8 mouse cellular contexts compared by ENCODE assay signal in genomic region chr10:42763246-42763645, GRCm38 (mm10). TPM values are rescaled to one million over a fixed set of nuclear protein-coding genes. Genes with fewer than 3 reads are reported as not detected.
DNase-seq lines count a peak whose midpoint lies in the region; ATAC-seq and TF ChIP-seq lines count a peak whose summit lies in the region.

No protein-coding gene starts in this region.

- H3K27me3 ChIP-seq in lung, embryonic 14.5 days (ENCODE audit: insufficient read depth, low read length) = no peaks in the 10 kb centered on the region
- no peaks in the 10 kb centered on the region for H3K27me3 ChIP-seq in forebrain, embryonic 12.5 days
- no peaks in the 10 kb centered on the region for H3K27me3 ChIP-seq in limb, embryonic 13.5 days
- no peaks in the 10 kb centered on the region for H3K27me3 ChIP-seq in neural tube, embryonic 15.5 days (replicated peaks)

- DNase-seq in lung, embryonic 14.5 days = no peak
- no peak for DNase-seq in lung, postnatal 25 days (ENCODE audit: low spot score)
- no peak for DNase-seq in thymus, postnatal 25 days
- DNase-seq in cerebellum, adult 11-12 months = no peak
- no peak for DNase-seq in left cerebral cortex, postnatal 36 days (ENCODE audit: low spot score in 2 of 2)

- ATAC-seq in lung, embryonic 14.5 days (ENCODE audit: insufficient read depth) = no peak
- ATAC-seq in forebrain, embryonic 12.5 days (ENCODE audit: low FRiP score) = no peak
- no peak for ATAC-seq in limb, embryonic 13.5 days (ENCODE audit: low FRiP score, low read depth)
- no peak for ATAC-seq in neural tube, embryonic 15.5 days (ENCODE audit: low FRiP score)

- H3K27ac ChIP-seq in lung, embryonic 14.5 days (ENCODE audit: low read depth) = no peak overlapping the region
- no peak overlapping the region for H3K27ac ChIP-seq in forebrain, embryonic 12.5 days
- H3K27ac ChIP-seq in limb, embryonic 13.5 days = no peak overlapping the region
- H3K27ac ChIP-seq in neural tube, embryonic 15.5 days (replicated peaks) = no peak overlapping the region

- H3K4me1 ChIP-seq in lung, embryonic 14.5 days (ENCODE audit: insufficient read depth) = peaks cover 6% of the 10 kb centered on the region; the same call in 1 of the 2 replicates
- peaks cover 28% of the 10 kb centered on the region for H3K4me1 ChIP-seq in forebrain, embryonic 12.5 days
- H3K4me1 ChIP-seq in limb, embryonic 13.5 days = peaks cover 28% of the 10 kb centered on the region
- H3K4me1 ChIP-seq in neural tube, embryonic 15.5 days = peaks cover 31% of the 10 kb centered on the region

- peak overlapping the region; percentile 93 for H3K4me3 ChIP-seq in lung, embryonic 14.5 days (ENCODE audit: low read depth, low read length)
- H3K4me3 ChIP-seq in forebrain, embryonic 12.5 days (replicated peaks) = peak overlapping the region; percentile 98
- peak overlapping the region; percentile 93 for H3K4me3 ChIP-seq in limb, embryonic 13.5 days
- peak overlapping the region; percentile 98 for H3K4me3 ChIP-seq in neural tube, embryonic 15.5 days (replicated peaks)

- no peak for TF ChIP-seq CTCF in lung, embryonic 14.5 days (IDR thresholded peaks at IDR 0.05; ENCODE audit: low read depth)

- no peaks in the 10 kb centered on the region for H3K9me3 ChIP-seq in lung, embryonic 14.5 days (ENCODE audit: low read depth, low read length)
- no peaks in the 10 kb centered on the region for H3K9me3 ChIP-seq in forebrain, embryonic 12.5 days
- H3K9me3 ChIP-seq in limb, embryonic 13.5 days = no peaks in the 10 kb centered on the region
- no peaks in the 10 kb centered on the region for H3K9me3 ChIP-seq in neural tube, embryonic 15.5 days (replicated peaks)

- intact Hi-C loops in left cerebral cortex, postnatal 36 days (cut with DNase I) = no loop called here

- WGBS in lung, embryonic 14.5 days = 37% methylated on average over 4 of the region's 4 CpGs
- WGBS in forebrain, embryonic 12.5 days = 43% methylated on average over 4 of the region's 4 CpGs
- WGBS in limb, embryonic 13.5 days = 44% methylated on average over 4 of the region's 4 CpGs
- 54% methylated on average over 4 of the region's 4 CpGs for WGBS in neural tube, embryonic 15.5 days

- no peaks in the 10 kb centered on the region for H3K36me3 ChIP-seq in lung, embryonic 14.5 days (ENCODE audit: insufficient read depth)
- H3K36me3 ChIP-seq in forebrain, embryonic 12.5 days (replicated peaks) = no peaks in the 10 kb centered on the region
- peaks cover 3% of the 10 kb centered on the region; the same call in 1 of the 2 replicates for H3K36me3 ChIP-seq in limb, embryonic 13.5 days
- no peaks in the 10 kb centered on the region for H3K36me3 ChIP-seq in neural tube, embryonic 15.5 days

- H3K4me2 ChIP-seq in lung, embryonic 14.5 days = peak overlapping the region; percentile 79
- peak overlapping the region; percentile 71 for H3K4me2 ChIP-seq in forebrain, embryonic 12.5 days
- H3K4me2 ChIP-seq in limb, embryonic 13.5 days (replicated peaks) = peak overlapping the region; percentile 83
- peak overlapping the region; percentile 84 for H3K4me2 ChIP-seq in neural tube, embryonic 15.5 days

- peak overlapping the region; percentile 95; the same call in 1 of the 2 replicates for H3K9ac ChIP-seq in lung, embryonic 14.5 days
- peak overlapping the region; percentile 99; the same call in 1 of the 2 replicates for H3K9ac ChIP-seq in forebrain, embryonic 12.5 days
- peak overlapping the region; percentile 97 for H3K9ac ChIP-seq in limb, embryonic 13.5 days
- no peak overlapping the region for H3K9ac ChIP-seq in neural tube, embryonic 15.5 days (replicated peaks)

RNA-seq across cellular contexts. Expression of gene Sec63, which starts 1.9 kb away (rescaled TPM):
- 22.7 and 24.7 TPM in 2 replicates for polyA plus RNA-seq in lung, embryonic 14.5 days (2014; fragmentation: Nextera tagmentation; extraction: Ambion mirVana)
- polyA plus RNA-seq in forebrain, embryonic 12.5 days (2016; fragmentation: Nextera tagmentation; extraction: Ambion mirVana) = 34.6 and 35.4 TPM in 2 replicates
- 26.1 and 28.7 TPM in 2 replicates for polyA plus RNA-seq in limb, embryonic 13.5 days (2015; fragmentation: Nextera tagmentation; extraction: Ambion mirVana)
- 15.8 and 19.3 TPM in 2 replicates for polyA plus RNA-seq in neural tube, embryonic 15.5 days (2015; fragmentation: Nextera tagmentation; extraction: Ambion mirVana)
- 10 to 100 TPM; 54.3 to 56.3 TPM for total RNA-seq in left cerebral cortex, postnatal 36 days (2021)
